Mouse (Mus musculus): ENCODE measurements around the gene Top1. TPM values are rescaled to one million over a fixed set of nuclear protein-coding genes. Genes with fewer than 3 reads are reported as not detected.

Gene Top1
- polyA plus RNA-seq (2012; rRNA removed): 17.6 and 19.6 TPM in 2 replicates

DNA sequence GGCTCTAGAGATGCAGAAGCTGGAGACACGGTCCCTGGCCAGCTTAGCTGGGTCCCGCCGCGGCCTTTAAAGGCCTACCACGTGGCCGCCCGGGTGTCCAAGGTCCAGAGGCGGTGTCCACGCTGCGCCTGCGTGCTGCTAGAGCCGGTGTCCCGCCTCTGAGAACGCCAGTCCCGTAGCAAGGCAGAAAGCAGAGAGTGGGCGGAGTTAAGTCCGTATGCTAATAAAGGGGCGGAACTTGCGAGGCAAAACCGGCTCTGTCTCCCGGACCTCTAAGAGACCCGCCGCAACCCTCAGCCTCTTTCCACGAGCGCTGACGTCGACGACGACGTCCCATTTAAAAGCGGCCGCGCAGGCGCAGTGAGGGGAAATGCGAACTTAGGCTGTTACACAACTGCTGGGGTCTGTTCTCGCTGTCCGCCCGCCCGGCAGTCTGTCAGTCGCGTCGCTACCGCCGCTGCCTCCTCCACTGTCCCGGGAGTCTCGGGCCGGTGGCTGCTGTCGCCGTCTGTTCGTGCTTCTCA is at the start of gene Top1:
Gene Top1, plus strand, starts transcription at position 275 of the 524 bp plus-strand sequence.

DNA sequence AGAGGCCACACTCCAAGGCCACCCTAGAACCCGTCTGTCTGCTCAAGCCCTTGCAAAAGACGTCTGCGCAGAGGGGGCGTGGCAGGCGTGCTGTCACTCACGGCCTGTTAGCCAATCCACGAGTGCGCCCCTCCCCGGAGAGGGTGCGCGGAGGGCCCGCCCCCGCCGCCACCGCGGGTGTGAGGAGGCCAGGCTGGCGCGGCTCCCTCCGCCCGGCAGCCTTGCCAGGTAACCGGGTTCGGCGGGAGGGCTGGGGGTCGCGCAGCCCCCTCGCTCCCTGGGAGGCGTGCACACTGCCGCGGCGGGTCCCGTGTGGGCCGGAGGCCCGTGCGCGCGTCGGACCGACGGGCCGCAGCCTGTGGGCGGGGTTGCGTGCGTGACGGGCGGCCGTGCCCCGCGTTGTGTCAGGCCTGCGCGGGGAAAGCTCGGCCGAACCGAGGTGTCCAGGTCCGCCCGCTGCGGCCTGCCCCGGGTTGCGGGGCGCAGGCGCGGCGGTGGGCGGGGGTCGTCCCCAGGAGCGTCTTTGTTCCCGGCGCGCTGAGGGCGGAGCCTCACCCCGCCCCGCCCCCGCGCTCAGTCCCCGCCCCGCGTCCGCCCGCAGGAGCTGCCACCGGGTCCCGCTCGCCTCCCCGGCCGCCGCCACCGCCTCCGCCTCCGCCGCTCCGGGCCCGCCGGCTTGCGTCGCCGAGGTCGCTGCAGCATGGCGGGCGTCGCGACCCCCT is 85.6 kb downstream of the Top1 start, which contains the start of gene Plcg1:
Gene Plcg1, plus strand, starts transcription at position 184 of the 722 bp plus-strand sequence.

Other genes starting within 250 kb of the Top1 start
- gene Plcg1, start 85.4 kb downstream of the Top1 start, polyA plus RNA-seq (2012; rRNA removed): 10.9 and 13.6 TPM in 2 replicates
- gene Zhx3, start 227.1 kb downstream of the Top1 start, polyA plus RNA-seq (2012; rRNA removed): 2.0 and 2.2 TPM in 2 replicates
- 1.3 and 1.5 TPM in 2 replicates for gene Lpin3, start 234.8 kb downstream of the Top1 start, polyA plus RNA-seq (2012; rRNA removed)